Mouse (Mus musculus): ENCODE measurements around the gene Scn4a. TPM values are rescaled to one million over a fixed set of nuclear protein-coding genes. Genes with fewer than 3 reads are reported as not detected.
A peak's percentile ranks its signal among the peaks of the same experiment; 100 is the strongest.

Gene Scn4a
- polyA plus RNA-seq, 1 experiment from 2014 or later: 0.03 TPM

DNA sequence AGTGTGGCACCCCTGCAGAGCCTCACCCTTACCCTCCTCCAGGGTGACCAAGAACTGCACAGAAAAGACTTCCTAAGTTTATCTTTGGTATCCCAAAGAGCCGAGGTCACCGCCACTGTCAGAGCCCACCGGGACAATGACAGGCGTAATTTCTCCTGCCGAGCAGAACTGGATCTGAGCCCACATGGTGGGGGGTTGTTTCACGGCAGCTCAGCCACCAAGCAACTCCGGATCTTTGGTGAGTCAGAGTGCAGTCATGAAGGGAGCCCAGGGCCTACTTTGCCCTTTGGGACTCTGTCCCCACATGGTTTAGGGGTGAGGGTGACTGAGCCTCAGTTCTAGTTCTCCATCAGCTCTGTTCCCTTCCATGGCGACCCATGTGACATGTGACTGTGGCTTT, 69.0 kb downstream of the Scn4a start:
- Histone ChIP-seq H3K36me3 (ENCODE audit: inconsistent target) (no peaks in the 10 kb centered on the region), H3K79me2 (ENCODE audit: inconsistent target) (no peaks in the 10 kb centered on the region)
- WGBS (ENCODE audit: missing documents): 92% methylated on average over 8 of the region's 8 CpGs

DNA sequence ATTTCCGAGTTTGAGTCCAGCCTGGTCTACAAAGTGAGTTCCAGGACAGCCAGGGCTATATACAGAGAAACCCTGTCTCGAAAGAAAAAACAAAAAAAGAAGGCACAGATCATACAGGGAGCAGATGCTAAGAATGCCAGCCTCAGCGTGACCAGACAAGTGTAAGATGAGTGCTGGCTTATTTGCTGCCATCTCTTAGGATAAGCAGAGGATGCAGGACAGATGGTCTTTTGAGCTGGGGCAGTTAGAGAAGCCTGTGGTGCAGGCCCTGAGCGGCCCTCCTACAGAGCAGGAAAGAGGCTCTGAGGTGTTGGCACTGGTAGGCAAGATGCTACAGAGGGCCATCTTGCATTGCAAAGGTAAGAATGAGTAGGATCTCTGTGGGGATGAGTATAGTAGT, 69.7 kb downstream of the Scn4a start:
- no peak overlapping the region for H3K27ac ChIP-seq
- no peaks in the 10 kb centered on the region for H3K36me3 ChIP-seq (ENCODE audit: inconsistent target)
- no peaks in the 10 kb centered on the region for H3K79me2 ChIP-seq (ENCODE audit: inconsistent target)
- no peak overlapping the region for H3K4me3 ChIP-seq (ENCODE audit: inconsistent target)
- WGBS (ENCODE audit: missing documents): 99% methylated on average over 4 of the region's 4 CpGs

More for the DNA sequence above, 69.0 kb downstream of the Scn4a start:
- no peak overlapping the region for H3K4me3 ChIP-seq (ENCODE audit: inconsistent target)
- H3K27ac ChIP-seq: no peak overlapping the region

DNA sequence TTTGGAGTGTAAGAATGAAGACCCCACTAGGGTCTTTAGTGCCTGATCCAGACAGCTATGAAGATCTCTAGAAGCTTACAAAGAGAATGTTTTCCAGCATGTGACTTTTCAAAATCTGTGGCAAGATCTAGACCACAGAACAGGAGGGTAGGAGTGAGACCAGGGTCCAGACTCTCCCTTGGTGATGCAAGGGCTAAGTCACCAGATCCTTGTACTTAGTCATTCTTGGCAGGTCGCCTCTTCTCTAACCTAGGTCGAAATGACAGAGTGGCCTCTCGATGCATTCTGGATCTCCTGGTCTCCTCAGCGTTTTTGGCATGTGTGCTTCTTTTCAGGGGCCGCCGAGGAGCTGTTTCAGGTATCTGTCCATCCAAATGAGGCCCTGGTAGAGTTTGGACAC, 70.6 kb downstream of the Scn4a start:
- Histone ChIP-seq H3K4me3 (ENCODE audit: inconsistent target) (no peak overlapping the region), H3K27ac (no peak overlapping the region), H3K79me2 (ENCODE audit: inconsistent target) (no peaks in the 10 kb centered on the region), H3K36me3 (ENCODE audit: inconsistent target) (no peaks in the 10 kb centered on the region)
- 79% methylated on average over 6 of the region's 6 CpGs for WGBS (ENCODE audit: missing documents)

DNA sequence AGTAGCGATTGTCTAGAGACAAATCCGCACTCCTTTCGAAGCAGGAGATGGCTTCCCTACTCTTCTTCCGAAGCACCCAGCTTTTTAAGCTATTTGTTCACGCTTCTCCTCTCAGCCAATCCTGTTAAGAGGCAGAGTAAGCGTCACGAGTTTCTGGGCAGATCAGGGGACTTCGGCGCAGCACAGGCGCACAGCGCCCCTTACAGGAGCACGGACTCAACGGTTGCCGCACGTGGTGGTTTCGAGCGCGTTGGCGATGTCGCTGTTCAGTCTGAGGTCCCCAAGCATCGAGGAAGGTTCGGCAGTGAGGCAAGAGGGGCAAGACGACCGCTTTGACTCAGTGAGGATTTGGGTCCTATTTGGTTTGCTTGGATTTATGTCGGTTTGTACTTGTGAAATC, 76.6 kb downstream of the Scn4a start, which contains the start of gene Tcam1:
Gene Tcam1, plus strand, starts transcription at position 219 of the 400 bp plus-strand sequence.
- Histone ChIP-seq H3K36me3 (ENCODE audit: inconsistent target) (no peaks in the 10 kb centered on the region), H3K27ac (no peak within 1 kb of the TSS), H3K79me2 (ENCODE audit: inconsistent target) (peaks cover 8% of the 10 kb centered on the region), H3K4me3 (ENCODE audit: inconsistent target) (no peak within 1 kb of the TSS)
- 6% methylated on average over 25 of the region's 25 CpGs for WGBS (ENCODE audit: missing documents)

DNA sequence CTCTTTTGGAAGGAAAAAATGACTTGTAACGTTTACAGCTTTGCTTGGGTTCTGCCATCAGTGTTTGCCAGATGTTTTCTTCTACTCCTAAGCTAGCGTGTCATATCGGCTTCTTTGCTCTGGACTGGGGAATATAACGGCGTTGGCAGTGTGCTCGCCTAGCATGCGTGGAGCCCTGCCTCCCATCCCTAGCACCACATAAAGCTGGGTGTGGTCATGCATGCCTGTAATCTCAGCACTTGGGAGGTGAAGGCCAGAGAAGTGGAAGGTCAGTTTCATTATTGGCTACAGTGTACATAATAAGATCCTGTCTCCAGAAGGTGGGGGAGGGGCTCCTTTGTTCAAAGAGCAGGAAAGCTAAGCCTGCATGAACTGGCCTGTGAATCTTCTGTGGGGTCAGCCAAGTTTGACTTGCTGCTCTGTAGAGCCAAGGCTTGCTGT, 78.1 kb downstream of the Scn4a start:
- peaks cover 22% of the 10 kb centered on the region for H3K79me2 ChIP-seq (ENCODE audit: inconsistent target)
- WGBS (ENCODE audit: missing documents): 100% methylated on average over 7 of the region's 7 CpGs
- H3K27ac ChIP-seq: no peak overlapping the region
- no peak overlapping the region for H3K4me3 ChIP-seq (ENCODE audit: inconsistent target)
- H3K36me3 ChIP-seq (ENCODE audit: inconsistent target): no peaks in the 10 kb centered on the region

DNA sequence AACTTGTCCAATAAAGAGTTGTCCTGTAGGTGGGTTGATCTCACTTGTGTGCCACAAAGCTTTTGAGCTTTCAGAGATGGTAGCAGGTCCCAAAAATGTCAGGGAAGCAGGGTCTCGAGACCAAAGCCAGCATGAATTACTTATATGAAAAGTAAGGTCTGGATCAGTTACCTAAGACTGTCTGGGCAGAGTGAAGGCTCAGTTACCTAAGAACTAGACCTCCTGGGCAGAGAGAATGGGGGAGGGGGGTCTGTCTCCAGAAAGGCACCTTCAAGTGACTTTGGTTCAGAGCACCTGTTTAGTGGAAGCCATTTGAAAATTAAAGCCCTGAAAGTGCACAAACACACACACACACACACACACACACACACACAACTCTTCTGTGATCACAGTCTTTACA, 78.7 kb downstream of the Scn4a start:
- WGBS (ENCODE audit: missing documents): 100% methylated on average over 1 of the region's 1 CpGs
- Histone ChIP-seq H3K4me3 (ENCODE audit: inconsistent target) (no peak overlapping the region), H3K79me2 (ENCODE audit: inconsistent target) (peaks cover 28% of the 10 kb centered on the region), H3K36me3 (ENCODE audit: inconsistent target) (no peaks in the 10 kb centered on the region), H3K27ac (no peak overlapping the region)

DNA sequence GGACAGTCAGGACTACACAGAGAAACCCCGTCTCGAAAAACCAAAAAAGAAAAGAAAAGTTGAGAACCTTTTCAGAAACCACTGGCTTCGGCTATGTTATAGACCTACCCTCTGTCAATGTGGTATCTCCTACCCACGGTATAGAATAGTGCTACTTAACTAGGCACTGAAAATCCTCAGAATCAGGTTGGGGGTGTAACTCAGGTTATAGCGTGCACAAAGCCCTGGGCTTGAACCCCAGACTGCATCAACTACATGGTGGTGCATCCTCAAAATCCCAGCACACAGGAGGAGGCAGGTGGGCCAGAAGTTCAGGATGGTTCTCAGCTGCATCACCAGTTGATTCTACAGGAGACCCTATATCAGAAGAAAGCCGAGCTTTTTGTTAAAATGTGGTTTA, 79.3 kb downstream of the Scn4a start:
- Histone ChIP-seq H3K79me2 (ENCODE audit: inconsistent target) (peaks cover 34% of the 10 kb centered on the region), H3K36me3 (ENCODE audit: inconsistent target) (no peaks in the 10 kb centered on the region), H3K4me3 (ENCODE audit: inconsistent target) (peak overlapping the region; percentile 40; the same call in 1 of the 2 replicates), H3K27ac (0 out of 2 replicates have a peak overlapping the region, but pooled peaks have one; percentile 61)
- 87% methylated on average over 6 of the region's 6 CpGs for WGBS (ENCODE audit: missing documents)

DNA sequence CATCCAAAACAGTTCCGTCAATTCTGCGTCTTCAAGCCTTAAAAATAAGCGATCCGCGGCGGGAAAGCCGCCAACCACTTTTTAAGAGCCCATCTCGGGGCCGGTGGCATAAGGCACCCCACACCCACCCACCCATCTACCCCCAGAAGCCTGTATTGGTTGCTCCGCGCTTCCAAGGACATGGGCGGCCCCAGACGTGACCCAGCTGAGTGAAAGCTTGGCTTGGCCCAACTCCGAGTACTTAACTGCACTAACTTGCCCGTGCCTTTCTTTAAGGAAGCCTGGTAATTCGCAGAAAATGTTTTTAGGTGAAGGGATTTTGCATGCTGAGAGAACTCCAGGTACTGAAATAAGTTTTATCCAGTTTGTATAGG, 79.8 kb downstream of the Scn4a start:
- peaks cover 39% of the 10 kb centered on the region for H3K79me2 ChIP-seq (ENCODE audit: inconsistent target)
- H3K27ac ChIP-seq: peak overlapping the region; percentile 61
- peak overlapping the region; percentile 40 for H3K4me3 ChIP-seq (ENCODE audit: inconsistent target)
- WGBS (ENCODE audit: missing documents): 13% methylated on average over 16 of the region's 16 CpGs
- H3K36me3 ChIP-seq (ENCODE audit: inconsistent target): no peaks in the 10 kb centered on the region

DNA sequence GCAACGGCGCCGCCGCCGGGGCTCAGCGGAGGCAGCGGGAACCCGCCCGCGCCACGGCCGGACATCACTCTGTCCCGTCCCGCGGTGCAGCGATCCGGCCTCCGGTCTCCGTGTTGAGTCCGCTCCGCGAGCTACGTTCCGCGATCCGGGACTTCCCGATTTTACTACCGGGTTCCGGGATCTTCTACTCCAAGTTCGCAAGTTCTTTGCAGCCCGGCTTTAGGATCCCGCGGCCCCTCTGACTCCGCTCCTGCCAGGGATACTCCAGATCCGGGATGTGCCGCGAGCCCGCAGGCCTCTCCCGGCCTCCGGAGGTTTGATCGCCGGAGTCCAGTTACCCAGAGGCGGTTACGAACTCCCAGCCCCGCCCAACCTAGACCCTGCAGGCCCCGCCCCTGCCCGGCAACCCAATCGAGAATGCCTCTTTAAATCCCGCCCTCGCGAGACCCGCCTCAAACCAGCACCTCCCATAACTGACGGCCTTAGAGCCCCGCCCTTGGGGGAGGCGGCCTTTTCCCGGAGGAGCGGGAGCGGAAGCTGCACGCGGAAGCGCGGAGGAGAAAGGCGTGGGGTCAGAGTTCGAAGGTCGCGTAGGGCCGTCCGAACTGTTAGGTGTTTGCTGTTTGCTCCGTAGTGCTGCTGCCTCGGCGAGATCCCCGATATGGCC, 80.3 kb downstream of the Scn4a start, which contains the start of gene Smarcd2:
Gene Smarcd2, minus strand, starts transcription at position 329 of the 667 bp plus-strand sequence.
- under 1% methylated on average over 72 of the region's 72 CpGs for WGBS (ENCODE audit: missing documents)
- Histone ChIP-seq H3K36me3 (ENCODE audit: inconsistent target) (peaks cover 1% of the 10 kb centered on the region; the same call in 1 of the 2 replicates), H3K79me2 (ENCODE audit: inconsistent target) (peaks cover 44% of the 10 kb centered on the region), H3K4me3 (ENCODE audit: inconsistent target) (peak within 1 kb of the TSS; percentile 91), H3K27ac (peak within 1 kb of the TSS; percentile 61)

DNA sequence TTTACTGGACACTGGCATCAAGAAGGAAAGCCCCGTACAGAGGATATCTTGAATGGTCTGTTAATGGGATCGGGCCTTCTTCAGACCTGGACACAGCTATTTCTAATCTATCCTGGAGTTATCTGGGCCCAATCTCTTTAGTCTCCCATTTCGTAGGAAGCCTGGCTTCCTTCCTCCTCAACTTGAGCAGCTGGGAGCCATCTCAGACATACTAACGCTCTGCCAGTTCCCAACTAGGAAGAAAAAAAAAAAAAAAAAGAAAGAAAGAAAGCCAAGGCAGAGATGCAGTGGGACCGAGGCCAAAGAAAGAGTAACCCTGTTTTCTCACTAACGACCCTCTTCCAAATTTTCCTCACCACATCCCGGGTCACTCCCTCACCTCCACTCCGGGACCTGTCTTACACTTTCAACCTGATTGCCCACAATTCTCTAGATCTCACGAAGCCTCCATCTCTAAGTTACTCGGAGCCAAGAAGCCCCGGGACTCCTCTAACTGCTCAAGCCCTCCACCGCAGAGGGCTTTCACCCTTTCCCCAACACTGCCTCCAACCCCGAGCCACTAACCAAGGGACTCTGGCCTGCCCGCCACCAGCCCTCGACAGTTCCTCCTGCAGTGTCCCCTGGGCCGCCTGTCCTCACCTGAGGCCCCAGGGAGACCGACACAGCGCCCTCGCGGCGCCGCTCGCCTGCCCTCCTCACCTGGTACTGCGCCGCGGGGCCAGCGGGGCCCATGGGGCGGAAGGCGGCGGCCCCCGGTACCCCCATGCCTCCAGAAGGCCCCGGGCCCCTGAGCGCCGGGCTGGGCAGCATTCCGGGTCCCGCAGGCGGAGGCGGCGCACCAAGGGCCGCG, 81.1 kb downstream of the Scn4a start:
- Histone ChIP-seq H3K36me3 (ENCODE audit: inconsistent target) (peaks cover 9% of the 10 kb centered on the region; the same call in 1 of the 2 replicates), H3K4me3 (ENCODE audit: inconsistent target) (peak overlapping the region; percentile 91), H3K79me2 (ENCODE audit: inconsistent target) (peaks cover 52% of the 10 kb centered on the region), H3K27ac (peak overlapping the region; percentile 58)
- WGBS (ENCODE audit: missing documents): under 1% methylated on average over 31 of the region's 41 CpGs

DNA sequence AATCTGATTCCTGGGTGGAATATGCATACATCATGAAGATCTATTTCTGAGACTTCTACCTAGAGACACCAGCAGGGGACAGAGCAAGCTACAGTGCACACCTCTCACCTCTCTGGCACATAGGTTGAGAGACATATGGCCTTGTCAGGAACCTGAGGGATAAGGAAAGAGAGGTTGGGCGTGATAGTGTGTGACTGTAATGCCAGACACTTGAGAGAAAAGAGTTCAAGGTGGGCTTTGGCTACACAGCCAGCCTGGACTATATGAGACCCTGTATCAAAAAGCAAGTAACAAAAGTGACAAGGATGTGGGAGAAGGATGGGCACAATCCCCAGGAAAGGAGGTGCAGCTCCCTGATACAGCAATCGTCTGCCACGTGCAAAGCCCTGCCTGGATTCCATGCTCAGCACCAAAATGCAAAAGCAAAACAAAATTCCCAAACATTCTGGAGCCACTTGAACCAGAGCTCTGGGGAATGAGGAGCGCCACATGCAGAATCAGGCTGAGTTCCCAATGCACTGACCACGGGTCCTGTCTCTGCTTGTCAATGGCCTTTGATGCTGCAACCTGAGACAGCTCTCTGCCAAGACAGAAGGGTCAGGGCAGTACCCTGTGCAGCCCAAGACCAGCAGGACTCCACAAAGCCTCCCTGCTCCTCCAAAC, 81.8 kb downstream of the Scn4a start:
- WGBS (ENCODE audit: missing documents): 37% methylated on average over 5 of the region's 5 CpGs
- H3K27ac ChIP-seq: peak overlapping the region; percentile 58
- H3K79me2 ChIP-seq (ENCODE audit: inconsistent target): peaks cover 55% of the 10 kb centered on the region
- H3K4me3 ChIP-seq (ENCODE audit: inconsistent target): peak overlapping the region; percentile 91
- H3K36me3 ChIP-seq (ENCODE audit: inconsistent target): peaks cover 16% of the 10 kb centered on the region; the same call in 1 of the 2 replicates

DNA sequence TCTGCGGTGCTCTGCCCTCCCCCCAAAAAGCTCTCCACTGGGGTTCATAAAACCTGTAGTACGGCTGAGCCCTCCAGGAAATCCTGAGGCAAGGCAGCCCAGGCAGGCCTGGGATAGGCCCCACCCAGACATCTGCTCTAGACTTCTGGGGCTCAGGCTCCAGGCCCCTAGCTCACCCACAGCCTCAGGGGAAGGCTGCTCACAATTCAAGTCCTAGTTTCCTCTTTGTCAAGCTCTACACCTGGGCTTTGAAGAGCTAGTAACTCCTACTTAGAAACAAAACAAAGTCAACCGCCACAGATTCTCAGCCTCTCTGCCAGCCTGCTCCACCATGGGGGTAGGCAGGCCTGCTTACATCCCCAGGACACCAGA, 84.0 kb downstream of the Scn4a start:
- Histone ChIP-seq H3K27ac (no peak overlapping the region), H3K36me3 (ENCODE audit: inconsistent target) (peaks cover 36% of the 10 kb centered on the region), H3K79me2 (ENCODE audit: inconsistent target) (peaks cover 55% of the 10 kb centered on the region), H3K4me3 (ENCODE audit: inconsistent target) (no peak overlapping the region)
- WGBS (ENCODE audit: missing documents): 55% methylated on average over 3 of the region's 3 CpGs
